Mouse (Mus musculus) liver, postnatal 0 days (tissue): ENCODE results near the gene Cpped1.

Source experiments
- CTCF ChIP-seq: sonication (generic); IDR thresholded peaks from 2 replicates; pipeline ENCODE4 v1.5.1; 2016; ENCODE audit warnings: antibody characterized with exemption, low read depth
- EP300 ChIP-seq: IDR thresholded peaks from 2 replicates; pipeline ENCODE4 v1.6.1; 2016; ENCODE audit warnings: antibody characterized with exemption, low read depth, mild to moderate bottlenecking

DNA sequence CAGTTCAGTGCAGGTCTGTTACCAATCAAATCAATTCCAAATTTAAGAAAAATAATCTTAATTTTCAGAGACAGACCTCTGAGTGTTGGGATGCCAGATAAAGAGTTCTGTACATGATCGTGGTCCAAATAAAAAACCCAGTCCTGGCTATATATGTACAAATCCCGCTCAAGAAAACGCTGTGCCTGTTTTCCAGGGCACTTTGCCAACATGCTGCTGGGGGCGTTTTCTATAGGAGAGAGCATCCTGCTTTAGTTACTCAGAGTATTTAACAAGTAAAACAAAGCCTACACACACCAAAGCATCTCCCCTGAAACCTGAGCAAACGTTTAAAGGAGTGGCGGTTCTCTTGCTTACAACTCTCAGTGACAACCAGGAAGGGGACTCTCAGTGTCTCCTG, 27.4 kb downstream of the Cpped1 start:
- no peak for TF ChIP-seq CTCF
- TF ChIP-seq EP300, result no peak
